Mouse (Mus musculus) MEL (cell line): Measurements from ENCODE around the gene Ppp1r14d. TPM values are rescaled to one million over a fixed set of nuclear protein-coding genes. Genes with fewer than 3 reads are reported as not detected.

Source experiments
- DNase-seq: peaks from one replicate; pipeline ENCODE4 v3.0.0; 2011; ENCODE audit warnings: low read depth, low spot score
- H3K27ac ChIP-seq: 2 replicates; pipeline ENCODE4 v1.5.1; 2012; ENCODE audit warnings: low read depth, mild to moderate bottlenecking, control low read depth, low read length, moderate library complexity; ENCODE audit not compliant: control insufficient read depth
- H3K27me3 ChIP-seq, 2 experiments: fragments of 150-350 bp in 1 of 2; sonication (generic) in 1 of 2; 2 replicates each; pipeline ENCODE4 v1.6.1; 2012; ENCODE audit warnings: low read length in 2 of 2, mild to moderate bottlenecking in 2 of 2, improper control_type of control experiment in 1 of 2, moderate library complexity in 1 of 2; ENCODE audit not compliant: insufficient read depth in 2 of 2, control insufficient read depth in 1 of 2
- H3K36me3 ChIP-seq, 2 experiments: 2 replicates each; pipeline ENCODE4 v1.6.1; 2012 to 2014; ENCODE audit warnings: low read length in 2 of 2, improper control_type of control experiment in 1 of 2, inconsistent platforms in 1 of 2, mild to moderate bottlenecking in 1 of 2; ENCODE audit not compliant: insufficient read depth in 2 of 2, control insufficient read depth in 1 of 2
- H3K4me1 ChIP-seq, 2 experiments: fragments of 150-350 bp in 1 of 2; sonication (generic) in 1 of 2; 2 replicates each; pipeline ENCODE4 v1.6.1; 2012; ENCODE audit warnings: low read length in 2 of 2, improper control_type of control experiment in 1 of 2, mild to moderate bottlenecking in 1 of 2; ENCODE audit not compliant: insufficient read depth in 2 of 2, control insufficient read depth in 1 of 2
- H3K4me3 ChIP-seq, 2 experiments: fragments of 150-350 bp in 1 of 2; sonication (generic) in 1 of 2; 2 replicates each; pipeline ENCODE4 v1.5.1; 2012; ENCODE audit warnings: low read depth in 2 of 2, low read length in 2 of 2, mild to moderate bottlenecking in 2 of 2, moderate library complexity in 2 of 2, control low read depth in 1 of 2, improper control_type of control experiment in 1 of 2; ENCODE audit not compliant: control insufficient read depth in 1 of 2, insufficient read depth in 1 of 2
- H3K79me2 ChIP-seq: 2 replicates; pipeline ENCODE4 v1.6.1; 2012; ENCODE audit warnings: mild to moderate bottlenecking, low read length, moderate library complexity; ENCODE audit not compliant: control insufficient read depth, poor library complexity, insufficient read depth
- H3K9ac ChIP-seq: 2 replicates; pipeline ENCODE4 v1.6.1; 2012; ENCODE audit warnings: low read depth, mild to moderate bottlenecking, control low read depth, low read length, moderate library complexity; ENCODE audit not compliant: control insufficient read depth, poor library complexity, severe bottlenecking
- H3K9me3 ChIP-seq: fragments of 150-350 bp; sonication (generic); replicated peaks from 2 replicates; pipeline ENCODE4 v1.6.1; 2012; ENCODE audit warnings: mild to moderate bottlenecking, low read length, improper control_type of control experiment, moderate library complexity; ENCODE audit not compliant: insufficient read depth
- CHD1 ChIP-seq: IDR thresholded peaks from 2 replicates; pipeline ENCODE4 v1.6.1; 2012; ENCODE audit warnings: low read depth, mild to moderate bottlenecking, inconsistent platforms, low read length, improper control_type of control experiment
- CHD2 ChIP-seq: IDR thresholded peaks from 2 replicates; pipeline ENCODE4 v1.6.1; 2011; ENCODE audit warnings: low read length, improper control_type of control experiment
- CTCF ChIP-seq, 3 experiments: IDR thresholded peaks in 2 of 3; conservative IDR thresholded peaks in 1 of 3; 2 replicates each; pipeline ENCODE4 v1.5.1; 2011 to 2012; ENCODE audit warnings: low read length in 3 of 3, low read depth in 2 of 3, mild to moderate bottlenecking in 2 of 3, improper control_type of control experiment in 1 of 3, inconsistent platforms in 1 of 3, mixed read lengths in 1 of 3, moderate library complexity in 1 of 3; ENCODE audit not compliant: control insufficient read depth in 1 of 3, insufficient read depth in 1 of 3, poor library complexity in 1 of 3, severe bottlenecking in 1 of 3
- E2F4 ChIP-seq: IDR thresholded peaks from 2 replicates; pipeline ENCODE4 v1.6.1; 2011; ENCODE audit warnings: low read depth, low read length, improper control_type of control experiment, borderline replicate concordance
- GABPA ChIP-seq: IDR thresholded peaks from 2 replicates; pipeline ENCODE4 v1.6.1; 2012; ENCODE audit warnings: low read depth, mild to moderate bottlenecking, inconsistent platforms, low read length, improper control_type of control experiment, moderate library complexity
- GATA1 ChIP-seq: IDR thresholded peaks from 2 replicates; pipeline ENCODE4 v1.6.1; 2011; ENCODE audit warnings: low read depth, low read length, improper control_type of control experiment
- HCFC1 ChIP-seq: IDR thresholded peaks from 2 replicates; pipeline ENCODE4 v1.6.1; 2012; ENCODE audit warnings: low read depth, mild to moderate bottlenecking, inconsistent platforms, low read length, improper control_type of control experiment, moderate library complexity
- MAFK ChIP-seq: IDR thresholded peaks from 2 replicates; pipeline ENCODE4 v1.6.1; 2011; ENCODE audit warnings: low read depth, mild to moderate bottlenecking, low read length, improper control_type of control experiment, borderline replicate concordance
- MXI1 ChIP-seq: IDR thresholded peaks from 2 replicates; pipeline ENCODE4 v1.6.1; 2011; ENCODE audit warnings: mild to moderate bottlenecking, low read depth, low read length, improper control_type of control experiment
- MYB ChIP-seq: IDR thresholded peaks from 2 replicates; pipeline ENCODE4 v1.6.1; 2011; ENCODE audit warnings: mild to moderate bottlenecking, low read depth, low read length, improper control_type of control experiment
- MYC ChIP-seq: IDR thresholded peaks from 2 replicates; pipeline ENCODE4 v1.6.1; 2011; ENCODE audit warnings: low read depth, mild to moderate bottlenecking, low read length, improper control_type of control experiment, moderate library complexity
- POLR2AphosphoS2 ChIP-seq: IDR thresholded peaks from 2 replicates; pipeline ENCODE4 v1.6.1; 2011; ENCODE audit warnings: low read length, improper control_type of control experiment
- POLR2AphosphoS5 ChIP-seq: IDR thresholded peaks from 2 replicates; pipeline ENCODE4 v1.6.1; 2012; ENCODE audit warnings: low read depth, borderline replicate concordance, mild to moderate bottlenecking, inconsistent platforms, low read length, moderate library complexity, mixed read lengths
- RAD21 ChIP-seq: IDR thresholded peaks from 2 replicates; pipeline ENCODE4 v1.6.1; 2011; ENCODE audit warnings: mild to moderate bottlenecking, low read depth, low read length, improper control_type of control experiment
- RCOR1 ChIP-seq: IDR thresholded peaks from 2 replicates; pipeline ENCODE4 v1.6.1; 2012; ENCODE audit warnings: low read depth, mild to moderate bottlenecking, inconsistent platforms, low read length, improper control_type of control experiment
- SMC3 ChIP-seq: IDR thresholded peaks from 2 replicates; pipeline ENCODE4 v1.6.1; 2011; ENCODE audit warnings: low read depth, low read length, improper control_type of control experiment
- TAL1 ChIP-seq: IDR thresholded peaks from 2 replicates; pipeline ENCODE4 v1.6.1; 2012; ENCODE audit warnings: mild to moderate bottlenecking, inconsistent platforms, low read length, moderate library complexity, mixed read lengths
- TCF12 ChIP-seq: IDR thresholded peaks from 2 replicates; pipeline ENCODE4 v1.6.1; 2014; ENCODE audit warnings: low read depth, mild to moderate bottlenecking, inconsistent platforms, low read length, improper control_type of control experiment, moderate library complexity
- ZMIZ1 ChIP-seq: IDR thresholded peaks from 2 replicates; pipeline ENCODE4 v1.6.1; 2012; ENCODE audit warnings: low read depth, mild to moderate bottlenecking, inconsistent platforms, low read length, improper control_type of control experiment, moderate library complexity
- polyA plus RNA-seq, 2 experiments: library from polyadenylated mRNA; stranded (reverse) in 1 of 2; unstranded in 1 of 2; fragments of >175 nt in 1 of 2; fragments of >200 nt in 1 of 2; gene quantifications; 2 replicates each; pipeline versions ENCODE4 v1.2.1 to v1.2.4; 2012; ENCODE audit warnings: low replicate concordance in 2 of 2, low read depth in 1 of 2; ENCODE audit not compliant: insufficient read length in 2 of 2, insufficient read depth in 1 of 2, missing spikeins in 1 of 2
- total RNA-seq: library from RNA; depleted of rRNA; stranded (reverse); fragments of 300-350 nt; gene quantifications from 2 replicates; pipeline ENCODE4 v1.2.3, GENCODE M21; 2012

Gene Ppp1r14d
- total and polyA plus RNA-seq, 3 experiments = not detected

GRCm38 (mm10) chr2:119242548-119242947 lies 12.8 kb upstream of the Ppp1r14d start:
- no peaks in the 10 kb centered on the region for H3K9me3 ChIP-seq
- no peak overlapping the region for H3K27ac ChIP-seq
- H3K27me3 ChIP-seq = no peaks in the 10 kb centered on the region
- TF ChIP-seq CTCF (IDR thresholded peaks at IDR 0.05 in 2 of 3, conservative IDR thresholded peaks at IDR 0.05 in 1 of 3; ENCODE audit: control insufficient read depth in 1 of 3, insufficient read depth in 1 of 3, low read depth in 2 of 3, low read length in 3 of 3, poor library complexity in 1 of 3, severe bottlenecking in 1 of 3) (no peak), CHD2 (no peak), MAFK (no peak), ZMIZ1 (no peak), MXI1 (no peak), TAL1 (no peak), E2F4 (no peak), RAD21 (no peak), POLR2AphosphoS2 (no peak), POLR2AphosphoS5 (no peak), SMC3 (no peak), MYC (no peak), GABPA (no peak)
- H3K79me2 ChIP-seq = no peaks in the 10 kb centered on the region
- H3K36me3 ChIP-seq = peaks cover 0 to 8% of the 10 kb centered on the region in 2 experiments; a peak in 2 of 4 replicates
- H3K4me1 ChIP-seq = peaks cover 3 to 18% of the 10 kb centered on the region in 2 experiments; a peak in 3 of 4 replicates
- H3K4me3 ChIP-seq = no peak overlapping the region
- DNase-seq = peak; percentile 22
- no peak overlapping the region for H3K9ac ChIP-seq

- Histone ChIP-seq H3K36me3 (peaks cover 0 to 8% of the 10 kb centered on the region in 2 experiments; a peak in 2 of 4 replicates), H3K4me1 (peaks cover 3 to 18% of the 10 kb centered on the region in 2 experiments; a peak in 3 of 4 replicates), H3K4me3 (no peak overlapping the region), H3K27me3 (no peaks in the 10 kb centered on the region; a peak in 1 of 4 replicates), H3K9me3 (no peaks in the 10 kb centered on the region), H3K79me2 (no peaks in the 10 kb centered on the region), H3K27ac (no peak overlapping the region), H3K9ac (no peak overlapping the region)
- DNase-seq = peak; percentile 60
- TF ChIP-seq MYB = no peak
- peak; percentile 57 for TF ChIP-seq GATA1
- 0 out of 2 replicates have a peak, but pooled peaks have one; percentile 5 for TF ChIP-seq RCOR1
- TF ChIP-seq TAL1 = no peak
- no peak for TF ChIP-seq TCF12
- TF ChIP-seq CHD1 = no peak
- TF ChIP-seq HCFC1 = no peak
These were observed 11.1 kb upstream of the Ppp1r14d start for GRCm38 (mm10) chr2:119240819-119241186.
